10 mouse cellular contexts compared by ENCODE assay signal in genomic region chr9:59678313-59678712, GRCm38 (mm10). TPM values are rescaled to one million over a fixed set of nuclear protein-coding genes. Genes with fewer than 3 reads are reported as not detected.
DNase-seq lines count a peak whose midpoint lies in the region; TF ChIP-seq lines count a peak whose summit lies in the region.
"Had no signal": no experiment of that assay in that cellular context is flagged by ENCODE, and none has a peak within 500 bp of the region (broad histone marks: within the 10 kb centered on the region; RNA-seq: fewer than 3 reads in every experiment).

No protein-coding gene starts in this region.

- peaks cover 7% of the 10 kb centered on the region for H3K4me1 ChIP-seq in spleen, adult 2 months (ENCODE audit: control insufficient read depth, insufficient read depth, insufficient read length)
- peaks cover 6% of the 10 kb centered on the region; the same call in 1 of the 2 replicates for H3K4me1 ChIP-seq in small intestine, adult 2 months (ENCODE audit: control insufficient read depth, insufficient read depth, insufficient read length, low read length)

- peak; percentile 53 for DNase-seq in embryo, embryonic 10 days (ENCODE audit: low spot score)
- no peak for DNase-seq in embryo, embryonic 11 days
- DNase-seq in spleen, adult 2 months (ENCODE audit: low read depth in 1 of 2, low spot score in 2 of 2), result no peak
- DNase-seq in spleen, adult 12 weeks (ENCODE audit: low spot score), result no peak
- DNase-seq in kidney, adult 9 months, result peak; percentile 71
- no peak for DNase-seq in urinary bladder, postnatal 4 days (ENCODE audit: low spot score in 2 of 2)
- DNase-seq in neural tube, embryonic 10.5 days (ENCODE audit: extremely low spot score, low spot score), result no peak

- TF ChIP-seq CTCF in spleen, adult 2 months (IDR thresholded peaks at IDR 0.05; ENCODE audit: extremely low read depth, insufficient read depth, insufficient read length, insufficient replicate concordance), result peak; percentile 56; the same call in 1 of the 2 replicates
- TF ChIP-seq CTCF in small intestine, adult 2 months (IDR thresholded peaks at IDR 0.05; ENCODE audit: extremely low read depth, insufficient read length, insufficient replicate concordance, low read depth, low read length), result 0 out of 2 replicates have a peak, but pooled peaks have one; percentile 31

- H3K36me3 ChIP-seq in spleen, adult 2 months (ENCODE audit: control insufficient read depth, insufficient read depth, low read length), result peaks cover 29% of the 10 kb centered on the region
- H3K36me3 ChIP-seq in small intestine, adult 2 months (ENCODE audit: control insufficient read depth, insufficient read depth, low read length), result peaks cover 58% of the 10 kb centered on the region

- no peak overlapping the region for H3K27ac ChIP-seq in spleen, adult 2 months (ENCODE audit: insufficient read depth, low read length)
- no peak overlapping the region for H3K27ac ChIP-seq in small intestine, adult 2 months (ENCODE audit: insufficient read depth, low read depth, low read length)
- H3K27ac ChIP-seq: heart, embryonic 13.5 days had no signal

- TF ChIP-seq POLR2A in spleen, adult 2 months (IDR thresholded peaks at IDR 0.05; ENCODE audit: low read depth, low read length), result no peak
- TF ChIP-seq POLR2A in small intestine, adult 2 months (IDR thresholded peaks at IDR 0.05; ENCODE audit: low read depth, low read length), result no peak

- 14% methylated on average over 1 of the region's 1 CpGs for WGBS in spleen, adult 2 months
- WGBS in small intestine, adult 2 months, result 3% methylated on average over 1 of the region's 1 CpGs

- H3K27me3 ChIP-seq in spleen, adult 2 months (ENCODE audit: control insufficient read depth, insufficient read depth, low read length), result peaks cover 5% of the 10 kb centered on the region; the same call in 1 of the 2 replicates
- no peaks in the 10 kb centered on the region for H3K27me3 ChIP-seq in small intestine, adult 2 months (ENCODE audit: control insufficient read depth, insufficient read depth, low read length)

- H3K4me3 ChIP-seq in spleen, adult 2 months (ENCODE audit: extremely low read depth, insufficient read depth, insufficient read length), result no peak overlapping the region
- no peak overlapping the region for H3K4me3 ChIP-seq in small intestine, adult 2 months (ENCODE audit: low read depth, low read length)
- H3K4me3 ChIP-seq: heart, embryonic 13.5 days; myocyte had no signal

RNA-seq across cellular contexts. Expression of gene Gramd2, which starts 1.6 kb away (rescaled TPM):
- 1.1 TPM in 2 replicates for polyA plus RNA-seq in spleen, adult 2 months (2012; rRNA removed)
- polyA plus RNA-seq in small intestine, adult 2 months (2012; rRNA removed), result 4.6 and 6.4 TPM in 2 replicates

RNA-seq across cellular contexts. Expression of gene Pkm, which starts 22.1 kb away (rescaled TPM):
- 408 and 499 TPM in 2 replicates for polyA plus RNA-seq in spleen, adult 2 months (2012; rRNA removed)
- 513 and 1,082 TPM in 2 replicates for polyA plus RNA-seq in small intestine, adult 2 months (2012; rRNA removed)

Comparison
In these comparisons a context has a peak if more than half of its experiments do, and no peak if none do; other contexts are left out.
1. DNase-seq: peak in embryo, embryonic 10 days (single experiment) and kidney, adult 9 months (single experiment); none in embryo, embryonic 11 days (single experiment), spleen, adult 2 months (0 of 2), spleen, adult 12 weeks (single experiment), urinary bladder, postnatal 4 days (0 of 2) and neural tube, embryonic 10.5 days (single experiment).